Mouse (Mus musculus): ENCODE data around the gene Spock2.
"Not testable (repeated sequence)": the region's sequence is repeated elsewhere in the genome, so short reads cannot be mapped to it uniquely, and the experiment has no call there.

Spock2 gene

DNA sequence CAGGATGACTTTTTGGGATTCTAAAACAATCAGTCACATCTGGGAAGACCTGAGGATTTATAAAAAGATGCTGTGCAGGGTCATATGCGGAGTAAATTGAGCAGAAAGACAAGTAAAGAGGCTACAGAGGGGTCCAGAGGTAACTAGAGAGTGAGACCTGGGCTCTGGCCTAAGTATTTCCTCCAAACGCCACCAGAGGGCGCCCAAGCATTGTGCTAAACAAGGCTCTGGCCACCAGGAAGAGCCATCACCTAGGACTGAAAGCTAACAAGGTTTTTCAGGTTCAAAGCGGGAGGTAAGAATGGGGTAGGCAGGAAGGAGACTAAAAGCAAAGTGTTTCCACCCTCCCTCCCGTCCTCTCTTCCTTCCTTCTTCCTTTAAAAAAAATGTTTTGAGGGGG lies 42.1 kb downstream of the Spock2 start:
- peak; percentile 91 to 94 for DNase-seq

GRCm38 (mm10) chr10:60151107-60151663 lies 45.2 kb downstream of the Spock2 start:
- DNase-seq: no peak

GRCm38 (mm10) chr10:60156016-60156415 lies 50.0 kb downstream of the Spock2 start:
- DNase-seq: no peak

GRCm38 (mm10) chr10:60158144-60158543 lies 52.1 kb downstream of the Spock2 start:
- DNase-seq: no peak

DNA sequence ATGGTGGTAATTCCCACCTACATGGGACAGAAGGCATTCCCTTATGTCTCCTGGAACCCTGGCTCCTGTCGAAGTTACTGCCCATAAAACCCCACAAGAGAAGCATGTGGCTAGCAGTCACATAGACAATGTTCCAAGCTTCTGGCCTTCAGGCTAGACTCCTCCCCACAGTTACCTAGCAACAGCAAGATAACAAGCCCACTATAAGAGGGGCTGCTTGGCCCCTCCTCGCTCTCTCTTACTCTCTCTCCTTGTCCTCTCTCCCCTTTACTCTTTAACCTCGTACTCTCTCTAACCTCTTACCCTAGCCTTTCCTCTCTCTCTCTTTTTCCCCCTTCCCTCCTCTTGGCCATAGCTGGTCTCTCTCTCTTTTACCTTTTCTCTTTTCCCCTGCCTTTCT lies 55.4 kb downstream of the Spock2 start:
- DNase-seq: not testable (repeated sequence)

- DNase-seq: not testable (repeated sequence)
Observed at GRCm38 (mm10) chr10:60162184-60162972, 56.4 kb downstream of the Spock2 start.

- DNase-seq: no peak
Observed at GRCm38 (mm10) chr10:60162973-60163255, 56.9 kb downstream of the Spock2 start.

DNA sequence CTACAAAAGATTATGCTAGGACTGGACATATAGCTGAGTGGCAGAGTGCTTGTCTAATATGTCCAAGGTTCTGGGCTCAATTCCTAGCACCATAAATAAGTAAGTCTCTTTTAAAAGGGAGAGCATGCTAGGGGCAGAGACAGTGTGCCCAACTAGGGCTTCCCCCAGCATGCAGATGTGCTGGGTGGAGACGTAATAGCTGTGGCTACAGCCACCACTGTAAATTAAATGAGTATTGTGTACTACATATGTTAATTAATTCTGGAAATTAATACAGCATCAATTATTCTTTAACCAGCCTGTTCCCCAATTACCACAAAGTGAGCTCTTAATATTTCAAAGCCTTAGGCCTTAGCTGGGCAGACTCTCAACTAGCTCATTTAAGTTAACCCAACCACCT lies 58.9 kb downstream of the Spock2 start:
- no peak for DNase-seq

DNA sequence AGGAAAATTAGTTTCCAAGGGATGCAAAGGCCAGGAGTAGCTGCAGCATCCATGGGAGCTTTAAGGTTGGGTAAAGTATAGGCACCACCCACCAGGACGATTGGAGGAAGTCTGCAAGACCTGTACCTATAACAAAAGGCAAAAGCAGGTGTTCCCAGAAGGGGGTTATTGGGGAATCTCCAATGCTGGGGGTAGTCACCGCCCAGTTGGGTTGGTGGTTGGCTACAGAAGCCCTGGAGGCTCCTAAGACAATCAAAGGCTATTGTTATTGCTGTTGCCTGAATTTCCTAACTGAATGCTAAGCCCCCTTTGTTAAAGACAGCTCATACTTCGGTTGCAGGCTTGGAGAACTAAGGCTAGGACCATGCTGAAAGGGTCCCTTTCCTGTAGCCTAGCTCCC lies 60.0 kb downstream of the Spock2 start:
- DNase-seq: no peak

GRCm38 (mm10) chr10:60168306-60168705 lies 62.3 kb downstream of the Spock2 start:
- DNase-seq: no peak

DNA sequence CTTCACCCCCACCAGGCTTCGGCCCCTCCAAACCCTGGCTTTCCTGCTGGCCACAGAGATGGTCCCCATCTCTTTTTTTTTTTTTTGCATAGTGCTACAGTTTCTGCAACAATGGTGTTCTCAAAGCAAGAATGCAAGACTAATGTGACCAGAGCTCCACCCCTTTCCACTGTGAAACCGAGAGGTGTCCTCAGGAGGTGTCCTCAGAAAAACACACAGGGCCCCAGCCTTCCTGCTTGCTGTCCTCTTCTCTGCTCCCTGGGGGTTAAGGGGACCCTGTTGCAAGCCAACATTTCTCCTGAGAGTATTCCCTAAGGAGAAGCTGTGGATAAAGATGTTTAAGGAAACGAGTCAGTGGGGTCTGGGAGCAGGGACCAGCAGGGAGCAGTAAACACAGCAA lies 62.9 kb downstream of the Spock2 start:
- DNase-seq: no peak

- DNase-seq: no peak
Observed at GRCm38 (mm10) chr10:60170326-60171089, 64.5 kb downstream of the Spock2 start.

GRCm38 (mm10) chr10:60171368-60171767 lies 65.3 kb downstream of the Spock2 start:
- no peak for DNase-seq

GRCm38 (mm10) chr10:60172306-60172705 lies 66.3 kb downstream of the Spock2 start:
- no peak for DNase-seq

DNA sequence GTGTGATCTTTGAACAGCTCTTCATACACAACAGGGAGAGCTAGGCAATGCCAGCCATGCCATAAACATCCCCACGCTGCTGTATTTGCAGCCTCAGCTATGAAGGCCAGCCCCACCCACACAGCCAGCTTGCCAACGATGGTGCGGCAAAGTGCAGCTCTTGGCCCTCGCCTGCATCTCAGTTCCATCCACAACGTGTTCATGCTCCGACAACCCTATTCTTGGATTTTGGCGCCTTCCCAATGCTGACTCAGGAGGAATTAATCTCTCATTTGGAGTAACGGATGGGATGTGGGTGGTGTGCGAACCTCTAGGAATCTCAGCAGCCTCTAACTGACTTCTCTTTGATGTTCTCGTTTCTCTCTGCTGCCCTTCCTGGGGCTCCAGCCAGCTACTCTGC lies 67.0 kb downstream of the Spock2 start:
- peak; percentile 47 to 72 for DNase-seq

GRCm38 (mm10) chr10:60174506-60174905 lies 68.5 kb downstream of the Spock2 start:
- DNase-seq: no peak

- not testable (repeated sequence) for DNase-seq
Observed at GRCm38 (mm10) chr10:60175306-60175705, 69.3 kb downstream of the Spock2 start.

Measured in cerebellum, postnatal 14 days (tissue).